Mouse (Mus musculus) hindbrain, embryonic 13.5 days (tissue): ENCODE data around the gene Hpgd. TPM values are rescaled to one million over a fixed set of nuclear protein-coding genes. Genes with fewer than 3 reads are reported as not detected.
A peak's percentile ranks its signal among the peaks of the same experiment; 100 is the strongest.
"Not testable (repeated sequence)": the region's sequence is repeated elsewhere in the genome, so short reads cannot be mapped to it uniquely, and the experiment has no call there.

Experiments
- ATAC-seq: fragments of 200-750 bp; cut with Nextera tagmentation; 2 replicates; pipeline ENCODE4 v1.8.0; 2017; ENCODE audit warnings: moderate TSS enrichment; ENCODE audit not compliant: low FRiP score
- H3K27ac ChIP-seq: fragments of 300-500 bp; sonication (generic); 2 replicates; pipeline ENCODE4 v1.5.1; 2015; ENCODE audit warnings: inconsistent platforms, mild to moderate bottlenecking, moderate library complexity
- H3K27me3 ChIP-seq: fragments of 300-500 bp; sonication (generic); 2 replicates; pipeline ENCODE4 v1.6.1; 2015; ENCODE audit warnings: mild to moderate bottlenecking, inconsistent platforms
- H3K36me3 ChIP-seq: fragments of 300-500 bp; sonication (generic); 2 replicates; pipeline ENCODE4 v1.6.1; 2015; ENCODE audit warnings: mild to moderate bottlenecking, inconsistent platforms
- H3K4me1 ChIP-seq: fragments of 300-500 bp; sonication (generic); replicated peaks from 2 replicates; pipeline ENCODE4 v1.6.1; 2015; ENCODE audit warnings: inconsistent platforms
- H3K4me2 ChIP-seq: fragments of 300-500 bp; sonication (generic); 2 replicates; pipeline ENCODE4 v1.6.1; 2015; ENCODE audit warnings: inconsistent platforms, mild to moderate bottlenecking, moderate library complexity
- H3K4me3 ChIP-seq: fragments of 300-500 bp; sonication (generic); 2 replicates; pipeline ENCODE4 v1.5.1; 2015; ENCODE audit warnings: mild to moderate bottlenecking, inconsistent platforms
- H3K9ac ChIP-seq: fragments of 300-500 bp; sonication (generic); 2 replicates; pipeline ENCODE4 v1.6.1; 2015; ENCODE audit warnings: mild to moderate bottlenecking, inconsistent platforms
- H3K9me3 ChIP-seq: fragments of 300-500 bp; sonication (generic); 2 replicates; pipeline ENCODE4 v1.6.1; 2016; ENCODE audit warnings: inconsistent platforms
- WGBS: fragments of 180-500 bp; shearing (Covaris S2); methylation state at CpG from one replicate; pipeline ENCODE4 v1.1.7; 2015; 5-methylcytosine and 5-hydroxymethylcytosine counted together
- polyA plus RNA-seq: library from polyadenylated mRNA; unstranded; fragments of >200 nt; fragmentation: Nextera tagmentation; extraction: Ambion mirVana; gene quantifications from 2 replicates; pipeline ENCODE4 v1.2.1, GENCODE M21; 2015

Gene Hpgd
- polyA plus RNA-seq, 1 experiment from 2014 or later = 14.4 TPM

DNA sequence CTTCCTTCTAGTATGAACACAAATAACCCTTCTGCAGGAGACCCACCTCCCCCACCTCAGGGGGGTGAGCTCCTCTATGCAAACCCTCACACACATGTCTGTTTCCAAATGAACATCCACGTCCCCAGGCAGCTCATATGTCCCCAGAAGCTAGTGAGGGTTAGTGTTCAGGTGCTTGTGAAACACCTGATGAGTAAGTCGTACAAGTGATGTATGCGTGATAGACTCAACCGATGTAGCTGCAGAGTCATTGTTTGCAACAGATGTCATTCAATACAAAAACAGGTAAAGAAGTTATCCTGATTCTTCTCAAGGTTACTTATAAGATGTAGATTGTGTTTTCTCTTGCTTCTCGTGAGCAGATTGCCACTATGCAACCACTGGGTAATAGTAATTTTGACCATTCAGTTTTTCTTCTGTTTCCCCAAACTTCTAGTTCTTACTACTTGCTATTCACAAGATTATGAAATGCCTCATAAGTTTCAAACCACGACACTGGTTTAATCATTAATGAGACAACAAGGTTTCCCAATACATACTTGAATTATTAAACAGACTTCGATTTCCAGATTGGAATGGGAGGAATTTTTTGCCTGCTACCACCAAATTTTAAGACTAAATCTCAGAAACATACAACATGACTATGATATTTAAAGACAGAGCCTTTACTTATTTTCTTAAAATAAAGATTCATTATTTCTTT lies 6.9 kb upstream of the Hpgd start:
- H3K9me3 ChIP-seq = no peaks in the 10 kb centered on the region
- H3K27ac ChIP-seq = no peak overlapping the region
- no peaks in the 10 kb centered on the region for H3K36me3 ChIP-seq
- no peak overlapping the region for H3K9ac ChIP-seq
- no peaks in the 10 kb centered on the region for H3K4me1 ChIP-seq
- ATAC-seq = no peak
- 85% methylated on average over 7 of the region's 7 CpGs for WGBS
- no peak overlapping the region for H3K4me2 ChIP-seq
- no peaks in the 10 kb centered on the region for H3K27me3 ChIP-seq
- H3K4me3 ChIP-seq = no peak overlapping the region

DNA sequence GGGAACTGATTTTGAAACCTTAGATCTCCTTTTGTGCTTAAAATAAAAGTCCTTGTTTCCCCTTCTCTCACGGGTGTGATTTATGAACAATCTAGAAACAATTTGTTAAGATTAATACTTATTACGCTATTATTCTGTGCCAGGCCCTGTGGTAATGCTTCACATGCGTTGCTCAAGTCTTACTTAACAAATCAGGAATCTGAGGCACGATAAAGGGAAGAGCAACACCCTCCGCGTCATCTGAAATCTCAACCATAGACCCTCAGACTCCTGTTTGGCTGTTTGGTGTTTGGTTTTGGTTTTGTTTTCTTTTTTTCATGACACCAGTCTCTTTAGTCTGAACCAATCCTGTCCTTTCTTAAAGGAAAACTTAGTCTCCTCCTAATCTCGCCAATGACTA lies 2.1 kb upstream of the Hpgd start:
- no peak for ATAC-seq
- Histone ChIP-seq H3K9me3 (no peaks in the 10 kb centered on the region), H3K9ac (no peak overlapping the region), H3K27ac (no peak overlapping the region), H3K4me3 (no peak overlapping the region), H3K4me1 (peaks cover 17% of the 10 kb centered on the region), H3K36me3 (no peaks in the 10 kb centered on the region), H3K4me2 (no peak overlapping the region), H3K27me3 (peaks cover 31% of the 10 kb centered on the region)
- WGBS = 84% methylated on average over 7 of the region's 7 CpGs

DNA sequence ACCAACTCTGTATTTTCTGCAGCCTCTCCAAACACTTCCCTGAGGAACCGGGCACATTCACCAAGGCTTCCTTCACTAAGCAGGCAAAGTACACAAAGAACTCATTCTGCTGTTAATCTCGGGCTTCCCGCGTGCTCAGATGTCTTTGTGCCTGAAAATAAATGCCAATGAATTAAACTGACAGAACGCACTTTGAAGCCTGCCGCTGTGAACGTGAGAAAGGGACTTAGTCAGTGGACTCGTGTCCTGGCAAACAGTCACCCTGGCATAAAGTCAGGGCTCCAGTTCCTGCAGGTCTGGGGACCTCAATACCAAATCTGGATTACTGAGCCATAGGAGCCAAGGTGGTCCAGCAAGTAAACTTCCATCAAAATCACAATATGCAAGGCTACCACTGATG lies 905 bp upstream of the Hpgd start:
- no peaks in the 10 kb centered on the region for H3K9me3 ChIP-seq
- H3K27me3 ChIP-seq = peaks cover 31% of the 10 kb centered on the region
- no peaks in the 10 kb centered on the region for H3K36me3 ChIP-seq
- no peak for ATAC-seq
- no peak overlapping the region for H3K27ac ChIP-seq
- peak overlapping the region; percentile 90 for H3K4me2 ChIP-seq
- H3K4me1 ChIP-seq = peaks cover 17% of the 10 kb centered on the region
- H3K4me3 ChIP-seq = peak overlapping the region; percentile 60; the same call in 1 of the 2 replicates
- H3K9ac ChIP-seq = no peak overlapping the region
- 2% methylated on average over 8 of the region's 8 CpGs for WGBS

DNA sequence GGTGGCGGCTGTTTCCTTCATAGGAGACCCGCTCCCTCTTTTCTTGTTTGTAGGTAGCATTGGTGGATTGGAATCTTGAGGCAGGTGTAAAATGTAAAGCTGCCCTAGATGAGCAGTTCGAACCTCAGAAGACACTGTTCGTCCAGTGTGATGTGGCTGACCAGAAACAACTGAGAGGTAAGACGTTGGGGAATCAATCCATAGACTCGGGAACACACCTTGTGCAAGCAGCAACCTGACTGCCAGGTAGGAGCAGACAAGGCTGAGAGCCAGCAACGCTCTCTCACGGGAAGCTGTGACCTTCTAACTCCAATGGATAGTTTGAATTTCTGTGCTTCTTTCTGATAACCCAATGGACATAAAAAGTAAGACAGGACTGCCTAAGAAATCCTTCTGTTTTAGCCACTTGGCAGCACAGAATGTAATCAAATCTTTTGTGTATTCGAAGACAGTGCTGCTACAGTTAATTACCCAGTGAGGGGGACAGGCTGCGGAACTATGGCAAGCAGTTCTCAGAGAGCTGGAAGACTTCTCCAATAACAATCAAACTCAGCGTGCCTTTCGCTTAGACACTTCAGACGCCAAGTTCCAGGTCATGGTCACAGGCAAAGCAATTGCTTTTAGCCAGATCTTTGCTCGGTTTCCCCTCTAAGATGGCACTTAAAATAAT lies 636 bp downstream of the Hpgd start:
- WGBS = 20% methylated on average over 14 of the region's 14 CpGs
- H3K27me3 ChIP-seq = peaks cover 31% of the 10 kb centered on the region
- H3K4me1 ChIP-seq = peaks cover 17% of the 10 kb centered on the region
- peak overlapping the region; percentile 60 for H3K4me3 ChIP-seq
- peak overlapping the region; percentile 90 for H3K4me2 ChIP-seq
- peak overlapping the region; percentile 74 for H3K9ac ChIP-seq
- peak; percentile 24; the same call in 1 of the 2 replicates for ATAC-seq
- peak overlapping the region; percentile 45; the same call in 1 of the 2 replicates for H3K27ac ChIP-seq
- no peaks in the 10 kb centered on the region for H3K9me3 ChIP-seq
- H3K36me3 ChIP-seq = no peaks in the 10 kb centered on the region

DNA sequence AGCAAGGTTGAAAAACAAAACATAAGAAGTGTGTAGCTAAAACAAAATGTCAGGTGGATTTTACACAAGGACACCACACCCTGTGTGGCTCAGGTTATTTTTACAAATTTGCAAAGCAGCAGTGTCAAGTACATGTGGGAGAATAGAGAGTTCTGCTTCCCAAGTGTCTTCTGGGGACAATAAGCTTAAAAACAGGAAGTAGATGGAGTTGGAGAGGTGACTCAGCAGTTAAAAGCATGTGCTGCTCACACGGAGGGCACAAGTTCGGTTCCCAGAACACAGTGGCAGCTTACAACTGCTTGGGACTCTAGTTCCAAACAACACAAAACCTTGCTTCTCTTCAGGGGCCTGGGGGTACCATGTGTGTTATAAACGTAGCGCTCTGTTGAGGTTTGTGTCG lies 5.0 kb downstream of the Hpgd start:
- no peaks in the 10 kb centered on the region for H3K9me3 ChIP-seq
- 82% methylated on average over 5 of the region's 5 CpGs for WGBS
- no peak overlapping the region for H3K9ac ChIP-seq
- peaks cover 15% of the 10 kb centered on the region; the same call in 1 of the 2 replicates for H3K27me3 ChIP-seq
- no peak overlapping the region for H3K27ac ChIP-seq
- peaks cover 6% of the 10 kb centered on the region for H3K4me1 ChIP-seq
- no peak for ATAC-seq
- no peak overlapping the region for H3K4me3 ChIP-seq
- no peaks in the 10 kb centered on the region for H3K36me3 ChIP-seq
- H3K4me2 ChIP-seq = no peak overlapping the region

DNA sequence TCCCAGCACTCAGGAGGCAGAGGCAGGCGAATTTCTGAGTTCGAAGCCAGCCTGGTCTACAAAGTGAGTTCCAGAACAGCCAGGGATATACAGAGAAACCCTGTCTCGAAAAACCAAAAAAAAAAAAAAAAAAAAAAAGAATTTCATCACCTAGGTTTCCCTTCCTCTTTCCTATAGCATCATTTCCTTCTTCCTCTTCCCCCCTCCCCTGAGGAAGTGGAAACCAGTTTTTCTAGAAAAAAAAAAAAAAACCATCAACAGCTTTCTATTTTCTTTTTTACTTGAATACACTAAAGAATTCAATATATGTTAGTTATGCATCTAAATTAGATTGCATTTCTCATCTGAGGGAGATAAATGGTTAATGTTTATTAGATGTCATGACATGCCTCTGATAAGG lies 6.9 kb downstream of the Hpgd start:
- not testable (repeated sequence) for H3K4me1 ChIP-seq, H3K9me3 ChIP-seq, H3K4me3 ChIP-seq, H3K9ac ChIP-seq, H3K27me3 ChIP-seq, H3K4me2 ChIP-seq, ATAC-seq, H3K36me3 ChIP-seq, H3K27ac ChIP-seq
- 89% methylated on average over 3 of the region's 3 CpGs for WGBS

DNA sequence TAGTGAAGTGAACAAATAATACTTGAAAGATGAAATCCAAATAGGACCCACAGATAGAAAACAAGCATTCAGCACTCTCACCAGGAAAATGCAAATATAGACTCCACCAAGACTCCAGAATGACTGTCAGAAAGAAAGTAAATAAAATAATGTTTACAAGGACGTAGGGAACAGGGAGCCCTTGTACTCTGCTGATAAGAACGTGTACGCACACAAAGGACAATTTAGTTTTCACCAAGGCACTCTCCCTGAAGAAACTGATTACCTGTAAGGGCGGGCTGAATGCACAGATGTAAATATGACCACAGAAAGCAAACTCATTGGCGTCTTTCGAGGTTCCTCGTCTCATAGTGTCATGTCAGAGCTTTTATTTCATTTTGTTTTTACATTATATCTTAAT lies 10.2 kb downstream of the Hpgd start:
- Histone ChIP-seq H3K27ac (no peak overlapping the region), H3K9me3 (no peaks in the 10 kb centered on the region), H3K4me3 (no peak overlapping the region), H3K4me2 (no peak overlapping the region), H3K36me3 (no peaks in the 10 kb centered on the region), H3K27me3 (no peaks in the 10 kb centered on the region), H3K9ac (no peak overlapping the region), H3K4me1 (no peaks in the 10 kb centered on the region)
- ATAC-seq = no peak
- WGBS = 91% methylated on average over 7 of the region's 7 CpGs

DNA sequence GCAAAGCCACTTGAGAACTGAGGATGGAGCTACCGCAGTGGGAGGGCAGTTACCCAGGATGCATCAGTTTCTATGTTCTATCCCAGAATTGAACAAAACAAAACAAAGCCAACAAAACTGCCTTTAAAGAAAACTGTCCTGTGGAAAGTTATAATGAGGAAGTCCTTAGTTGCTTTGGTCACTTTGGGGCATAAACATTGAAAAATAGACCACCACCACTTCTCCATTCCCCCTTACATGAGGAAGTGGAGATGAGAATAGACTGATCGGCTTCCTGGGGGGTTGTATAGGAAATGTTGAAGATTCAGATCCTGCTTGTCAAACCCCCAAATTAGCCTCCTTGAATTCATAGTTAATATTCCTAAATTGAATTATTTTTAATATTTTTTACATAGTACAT lies 19.2 kb downstream of the Hpgd start:
- no peaks in the 10 kb centered on the region for H3K4me1 ChIP-seq
- H3K9me3 ChIP-seq = no peaks in the 10 kb centered on the region
- H3K27ac ChIP-seq = no peak overlapping the region
- no peak overlapping the region for H3K4me2 ChIP-seq
- ATAC-seq = no peak
- no peak overlapping the region for H3K9ac ChIP-seq
- H3K27me3 ChIP-seq = no peaks in the 10 kb centered on the region
- 95% methylated on average over 2 of the region's 2 CpGs for WGBS
- no peaks in the 10 kb centered on the region for H3K36me3 ChIP-seq
- no peak overlapping the region for H3K4me3 ChIP-seq

DNA sequence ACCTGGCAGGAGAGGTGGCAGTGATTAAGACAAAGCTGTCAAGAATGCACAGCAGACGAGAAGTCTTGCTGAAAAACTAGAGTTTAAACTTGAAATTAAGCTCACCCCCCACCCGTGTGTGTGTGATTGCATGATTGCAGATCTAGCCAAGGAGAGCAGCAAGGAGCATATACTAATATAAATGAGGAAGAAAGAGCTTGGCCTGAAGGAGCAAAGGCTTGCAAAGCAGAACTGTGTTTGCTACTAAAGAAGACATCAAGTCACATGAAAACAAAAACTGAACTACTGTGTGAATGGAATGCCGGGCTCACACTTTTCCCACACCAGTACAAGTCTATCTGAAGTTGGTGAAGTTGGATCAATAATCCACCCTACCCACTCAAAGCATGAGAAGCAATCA lies 20.8 kb downstream of the Hpgd start:
- no peaks in the 10 kb centered on the region for H3K9me3 ChIP-seq
- H3K27ac ChIP-seq = no peak overlapping the region
- H3K4me3 ChIP-seq = no peak overlapping the region
- H3K27me3 ChIP-seq = no peaks in the 10 kb centered on the region
- 81% methylated on average over 3 of the region's 3 CpGs for WGBS
- ATAC-seq = no peak
- H3K4me1 ChIP-seq = no peaks in the 10 kb centered on the region
- H3K9ac ChIP-seq = no peak overlapping the region
- no peaks in the 10 kb centered on the region for H3K36me3 ChIP-seq
- H3K4me2 ChIP-seq = no peak overlapping the region

DNA sequence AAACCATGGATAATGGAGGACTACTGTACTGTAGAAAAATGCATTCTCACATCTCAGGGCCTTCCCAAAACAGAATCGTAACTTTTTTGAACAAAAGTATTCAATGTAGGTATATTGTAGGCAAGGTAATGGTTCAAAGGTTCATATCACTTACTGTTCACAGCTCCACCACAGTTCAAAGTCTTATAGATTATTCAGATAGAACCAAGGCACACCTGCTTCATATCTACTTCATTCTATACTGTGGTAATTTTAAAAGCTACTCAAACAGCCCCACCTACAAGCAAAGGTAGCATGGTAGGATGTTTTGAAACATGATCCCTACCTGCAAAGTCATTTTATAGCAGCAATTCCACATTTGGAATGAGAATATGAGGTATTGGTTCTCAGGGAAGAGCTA lies 28.9 kb downstream of the Hpgd start:
- no peaks in the 10 kb centered on the region for H3K4me1 ChIP-seq
- no peak overlapping the region for H3K9ac ChIP-seq
- WGBS = 98% methylated on average over 1 of the region's 1 CpGs
- no peaks in the 10 kb centered on the region for H3K36me3 ChIP-seq
- no peak overlapping the region for H3K27ac ChIP-seq
- H3K4me3 ChIP-seq = no peak overlapping the region
- H3K27me3 ChIP-seq = no peaks in the 10 kb centered on the region
- no peak overlapping the region for H3K4me2 ChIP-seq
- H3K9me3 ChIP-seq = no peaks in the 10 kb centered on the region
- ATAC-seq = no peak

DNA sequence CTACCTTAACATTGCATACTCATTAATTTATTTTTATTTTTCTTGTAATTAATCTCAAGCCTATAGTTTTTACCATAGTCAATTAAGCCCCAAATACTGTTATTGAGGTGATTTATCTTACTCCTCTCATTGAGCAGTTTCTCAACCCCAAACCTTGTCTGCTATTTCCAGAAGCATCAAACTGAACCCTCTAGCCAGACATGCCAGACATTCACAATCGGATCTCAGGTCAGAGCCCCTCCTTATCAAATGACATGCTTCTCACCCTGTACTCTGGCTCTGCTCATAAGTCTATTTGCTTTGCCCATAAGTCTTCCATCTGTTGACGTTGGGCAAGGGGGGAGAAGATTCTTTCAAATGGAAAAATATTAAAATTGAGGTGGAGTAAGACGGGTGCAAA lies 33.3 kb downstream of the Hpgd start:
- H3K4me1 ChIP-seq = no peaks in the 10 kb centered on the region
- no peak overlapping the region for H3K27ac ChIP-seq
- WGBS = 64% methylated on average over 3 of the region's 3 CpGs
- no peak overlapping the region for H3K4me2 ChIP-seq
- H3K27me3 ChIP-seq = no peaks in the 10 kb centered on the region
- H3K9ac ChIP-seq = no peak overlapping the region
- no peaks in the 10 kb centered on the region for H3K9me3 ChIP-seq
- ATAC-seq = no peak
- H3K4me3 ChIP-seq = no peak overlapping the region
- H3K36me3 ChIP-seq = no peaks in the 10 kb centered on the region

DNA sequence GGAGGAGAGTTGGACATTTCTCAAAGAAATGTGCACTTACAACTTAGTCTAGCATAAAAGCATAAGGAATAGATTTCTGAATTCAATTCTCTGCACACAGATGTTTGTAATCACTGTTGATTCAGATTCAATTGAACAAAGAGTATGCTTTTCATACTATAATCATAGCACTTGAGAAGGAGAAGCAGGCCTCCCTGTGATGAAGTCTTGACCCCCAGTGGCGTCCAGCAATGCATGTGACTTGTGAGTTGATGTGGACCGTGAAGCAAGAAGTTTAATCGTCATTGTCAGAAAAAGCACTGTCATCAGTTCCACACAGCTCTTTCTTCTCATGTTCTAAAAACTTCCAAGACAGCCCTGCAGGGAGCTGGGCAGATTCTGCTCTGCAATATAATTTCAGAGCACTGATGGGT lies 33.8 kb downstream of the Hpgd start:
- WGBS = 48% methylated on average over 3 of the region's 3 CpGs
- Histone ChIP-seq H3K36me3 (no peaks in the 10 kb centered on the region), H3K9ac (no peak overlapping the region), H3K27ac (no peak overlapping the region), H3K27me3 (no peaks in the 10 kb centered on the region), H3K9me3 (no peaks in the 10 kb centered on the region), H3K4me3 (no peak overlapping the region), H3K4me2 (no peak overlapping the region), H3K4me1 (no peaks in the 10 kb centered on the region)
- ATAC-seq = no peak

DNA sequence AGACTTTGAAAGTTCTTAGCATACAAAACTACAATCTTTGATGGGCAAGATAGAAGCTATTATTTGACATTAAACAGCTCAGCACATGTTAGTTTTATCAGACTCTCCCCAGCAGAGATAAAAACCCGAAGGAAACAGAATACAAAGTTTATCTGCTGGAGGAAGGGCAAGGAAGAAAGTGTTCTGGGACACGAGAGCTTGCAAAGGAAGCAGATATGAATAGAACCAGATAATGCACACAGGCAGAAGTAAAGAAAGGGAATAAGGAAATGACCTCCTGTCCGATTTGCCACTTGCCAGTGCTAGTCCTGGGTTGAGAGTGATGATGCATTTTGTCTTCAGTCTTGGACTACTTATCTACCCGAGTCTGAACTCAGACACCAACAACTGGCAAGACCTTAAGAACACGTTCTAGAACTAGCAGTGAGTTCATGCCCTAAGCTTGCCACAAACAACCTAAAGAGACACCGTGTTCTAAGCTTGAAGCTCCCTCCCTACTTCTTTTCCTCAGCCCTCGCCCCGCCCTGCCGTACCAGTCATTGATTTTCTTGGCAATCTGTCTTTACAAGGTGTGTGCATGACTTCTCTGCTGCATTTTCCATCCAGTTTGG lies 41.1 kb downstream of the Hpgd start:
- H3K27ac ChIP-seq = no peak overlapping the region
- WGBS = 82% methylated on average over 9 of the region's 9 CpGs
- no peaks in the 10 kb centered on the region for H3K9me3 ChIP-seq
- H3K9ac ChIP-seq = no peak overlapping the region
- H3K36me3 ChIP-seq = no peaks in the 10 kb centered on the region
- no peak overlapping the region for H3K4me2 ChIP-seq
- no peaks in the 10 kb centered on the region for H3K27me3 ChIP-seq
- no peak for ATAC-seq
- H3K4me3 ChIP-seq = no peak overlapping the region
- H3K4me1 ChIP-seq = no peaks in the 10 kb centered on the region
